Mouse (Mus musculus) liver, embryonic 14.5 days (tissue): ENCODE results near the gene Gramd4. TPM values are rescaled to one million over a fixed set of nuclear protein-coding genes. Genes with fewer than 3 reads are reported as not detected.
A peak's percentile ranks its signal among the peaks of the same experiment; 100 is the strongest.

ENCODE experiments used
- ATAC-seq: fragments of 200-750 bp; cut with Nextera tagmentation; 2 replicates; pipeline ENCODE4 v1.8.0; 2017; ENCODE audit warnings: moderate number of reproducible peaks, mild to moderate bottlenecking, moderate library complexity; ENCODE audit not compliant: insufficient read depth
- DNase-seq, 3 experiments: peaks; one replicate each; pipeline ENCODE4 v3.0.0-alpha.2; 2012 to 2013; ENCODE audit warnings: low read depth in 3 of 3, low spot score in 3 of 3
- H3K27ac ChIP-seq: fragments of 300-500 bp; sonication (generic); 2 replicates; pipeline ENCODE4 v1.5.1; 2014; ENCODE audit warnings: moderate library complexity, mild to moderate bottlenecking, control low read depth, inconsistent platforms
- H3K27me3 ChIP-seq: fragments of 300-500 bp; sonication (generic); 2 replicates; pipeline ENCODE4 v1.6.1; 2014; ENCODE audit warnings: mild to moderate bottlenecking, low read length, moderate library complexity; ENCODE audit not compliant: control insufficient read depth, insufficient read depth
- H3K36me3 ChIP-seq: fragments of 300-500 bp; sonication (generic); replicated peaks from 2 replicates; pipeline ENCODE4 v1.6.1; 2014; ENCODE audit warnings: low read depth; ENCODE audit not compliant: control insufficient read depth, insufficient read depth
- H3K4me1 ChIP-seq, 2 experiments: fragments of 200-500 bp in 1 of 2; fragments of 300-500 bp in 1 of 2; sonication (generic) in 1 of 2; replicated peaks; 2 replicates each; pipeline ENCODE4 v1.6.1; 2012 to 2014; ENCODE audit warnings: antibody characterized with exemption in 1 of 2, inconsistent platforms in 1 of 2, low read length in 1 of 2; ENCODE audit not compliant: control insufficient read depth in 2 of 2, insufficient read depth in 2 of 2
- H3K4me2 ChIP-seq: fragments of 300-500 bp; sonication (generic); 2 replicates; pipeline ENCODE4 v1.6.1; 2014; ENCODE audit warnings: low read depth, mild to moderate bottlenecking, control low read depth, moderate library complexity
- H3K4me3 ChIP-seq, 2 experiments: fragments of 200-500 bp in 1 of 2; fragments of 300-500 bp in 1 of 2; sonication (generic) in 1 of 2; 2 replicates each; pipeline ENCODE4 v1.5.1; 2012 to 2014; ENCODE audit warnings: low read depth in 2 of 2, low read length in 2 of 2, mild to moderate bottlenecking in 2 of 2, control low read depth in 1 of 2, inconsistent platforms in 1 of 2, moderate library complexity in 1 of 2; ENCODE audit not compliant: insufficient read depth in 1 of 2
- H3K9ac ChIP-seq: fragments of 300-500 bp; sonication (generic); replicated peaks from 2 replicates; pipeline ENCODE4 v1.6.1; 2014; ENCODE audit warnings: mild to moderate bottlenecking, control low read depth, moderate library complexity
- H3K9me3 ChIP-seq: fragments of 300-500 bp; sonication (generic); 2 replicates; pipeline ENCODE4 v1.6.1; 2016; ENCODE audit warnings: low read length, mixed read lengths; ENCODE audit not compliant: control insufficient read depth
- CTCF ChIP-seq: IDR thresholded peaks from 2 replicates; pipeline ENCODE4 v1.5.1; 2016; ENCODE audit warnings: antibody characterized with exemption, low read depth, control low read depth
- EP300 ChIP-seq: IDR thresholded peaks from 2 replicates; pipeline ENCODE4 v1.6.1; 2016; ENCODE audit warnings: antibody characterized with exemption, low read depth
- WGBS: fragments of 180-500 bp; shearing (Covaris S2); extraction: QIAGEN DNeasy Blood & Tissue Kit; methylation state at CpG from one replicate; pipeline ENCODE4 v1.1.7; 2014; ENCODE audit not compliant: insufficient replicate concordance; 5-methylcytosine and 5-hydroxymethylcytosine counted together
- polyA plus RNA-seq, 2 experiments: library from polyadenylated mRNA; depleted of rRNA in 1 of 2; stranded (reverse) in 1 of 2; unstranded in 1 of 2; fragments of >200 nt; fragmentation: Nextera tagmentation in 1 of 2; extraction: Ambion mirVana in 1 of 2; gene quantifications; 2 replicates each; pipeline versions ENCODE4 v1.2.1 to v1.2.3; 2012 to 2014

Gene Gramd4
- polyA plus RNA-seq, 2 experiments: 2.5 to 7.5 TPM

DNA sequence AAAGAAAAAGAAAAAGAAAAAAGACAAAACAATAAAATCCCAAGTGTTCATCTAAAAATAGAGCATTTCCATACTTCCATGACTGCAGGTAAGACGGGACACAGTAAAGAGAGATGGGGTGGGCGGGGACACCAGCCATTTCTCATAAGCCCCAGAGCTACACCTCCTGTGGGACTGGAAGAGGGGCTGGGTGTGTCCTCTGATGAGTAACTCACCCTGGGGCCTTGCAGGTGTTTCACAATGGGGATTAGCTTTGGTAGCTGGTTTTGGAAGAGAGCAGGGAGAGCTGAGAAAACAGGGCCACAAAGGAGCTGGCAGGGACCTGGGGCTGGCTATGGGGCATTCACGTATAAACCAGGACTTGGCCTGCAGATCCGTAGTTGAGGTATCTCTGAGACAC lies 93.1 kb downstream of the Gramd4 start:
- Histone ChIP-seq H3K9ac (no peak overlapping the region), H3K36me3 (no peaks in the 10 kb centered on the region), H3K4me1 (no peaks in the 10 kb centered on the region), H3K27me3 (no peaks in the 10 kb centered on the region), H3K9me3 (no peaks in the 10 kb centered on the region), H3K27ac (no peak overlapping the region), H3K4me2 (no peak overlapping the region), H3K4me3 (no peak overlapping the region)
- WGBS: 70% methylated on average over 4 of the region's 4 CpGs
- ATAC-seq (no peak), DNase-seq (no peak)
- no peak for TF ChIP-seq EP300
- TF ChIP-seq CTCF: no peak

- ATAC-seq: no peak
- no peak for DNase-seq
These were observed 96.0 kb downstream of the Gramd4 start for GRCm38 (mm10) chr15:86153481-86153960.

GRCm38 (mm10) chr15:86156492-86156891 lies 99.0 kb downstream of the Gramd4 start:
- Histone ChIP-seq H3K9ac (no peak overlapping the region), H3K4me2 (no peak overlapping the region), H3K27me3 (no peaks in the 10 kb centered on the region), H3K4me3 (no peak overlapping the region), H3K4me1 (no peaks in the 10 kb centered on the region), H3K36me3 (no peaks in the 10 kb centered on the region), H3K9me3 (no peaks in the 10 kb centered on the region), H3K27ac (no peak overlapping the region)
- WGBS: 69% methylated on average over 5 of the region's 5 CpGs
- TF ChIP-seq CTCF (no peak), EP300 (no peak)
- ATAC-seq (no peak), DNase-seq (no peak)

More at GRCm38 (mm10) chr15:86153481-86153960, 96.0 kb downstream of the Gramd4 start:
- Histone ChIP-seq H3K4me2 (no peak overlapping the region), H3K9me3 (no peaks in the 10 kb centered on the region), H3K36me3 (no peaks in the 10 kb centered on the region), H3K4me3 (no peak overlapping the region), H3K9ac (no peak overlapping the region), H3K27me3 (no peaks in the 10 kb centered on the region), H3K27ac (no peak overlapping the region), H3K4me1 (no peaks in the 10 kb centered on the region)
- WGBS: 76% methylated on average over 12 of the region's 12 CpGs
- TF ChIP-seq EP300: no peak
- no peak for TF ChIP-seq CTCF

DNA sequence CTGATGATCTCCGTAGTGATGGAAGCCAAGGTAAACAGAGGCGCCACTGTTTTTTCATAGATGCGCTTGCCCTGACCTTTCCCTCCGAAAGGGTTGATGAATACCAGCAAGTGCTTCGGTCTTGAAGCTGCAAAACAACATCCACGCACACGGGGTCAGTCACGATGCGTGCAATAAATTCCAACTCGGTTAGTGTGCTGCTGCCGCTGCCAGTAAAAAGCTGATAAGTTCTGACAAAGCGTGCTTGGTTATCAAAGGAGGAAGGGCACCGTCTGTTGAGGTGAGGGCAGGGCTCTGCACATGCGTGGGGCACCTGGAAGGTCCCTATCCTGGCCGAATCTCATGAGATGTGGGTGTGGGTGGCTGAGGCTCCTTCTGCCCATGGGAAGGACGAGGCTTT lies 101.6 kb downstream of the Gramd4 start:
- Histone ChIP-seq H3K9ac (no peak overlapping the region), H3K4me2 (no peak overlapping the region), H3K27me3 (no peaks in the 10 kb centered on the region), H3K4me3 (no peak overlapping the region), H3K9me3 (no peaks in the 10 kb centered on the region), H3K27ac (no peak overlapping the region), H3K36me3 (no peaks in the 10 kb centered on the region), H3K4me1 (no peaks in the 10 kb centered on the region)
- DNase-seq (no peak), ATAC-seq (no peak)
- TF ChIP-seq CTCF (peak; percentile 11; the same call in 1 of the 2 replicates), EP300 (no peak)
- WGBS: 53% methylated on average over 16 of the region's 16 CpGs

DNA sequence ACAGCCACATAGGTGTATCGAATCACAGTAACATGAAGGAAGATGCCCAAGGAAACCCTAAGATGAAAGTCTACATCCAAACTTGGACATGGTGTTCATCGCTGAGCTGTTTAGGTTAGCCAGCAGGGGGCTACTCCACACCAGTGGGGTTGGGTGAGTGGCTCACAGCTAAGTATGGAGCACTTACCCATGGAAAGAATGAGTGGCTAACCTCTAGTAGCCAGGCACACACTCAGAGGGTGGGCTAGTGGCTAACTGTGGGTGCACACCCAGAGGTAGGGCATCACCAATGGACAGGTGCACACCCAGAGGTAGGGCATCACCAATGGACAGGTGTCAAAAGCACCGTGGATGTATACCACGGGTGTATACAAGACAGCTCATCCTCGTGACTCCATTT lies 102.2 kb downstream of the Gramd4 start:
- Histone ChIP-seq H3K4me3 (no peak overlapping the region), H3K4me1 (no peaks in the 10 kb centered on the region), H3K9ac (no peak overlapping the region), H3K27ac (no peak overlapping the region), H3K4me2 (no peak overlapping the region), H3K9me3 (no peaks in the 10 kb centered on the region), H3K36me3 (no peaks in the 10 kb centered on the region), H3K27me3 (no peaks in the 10 kb centered on the region)
- TF ChIP-seq CTCF (peak; percentile 34), EP300 (no peak)
- no peak for DNase-seq
- ATAC-seq: no peak
- WGBS: 70% methylated on average over 5 of the region's 5 CpGs
